Mouse (Mus musculus) pancreas, adult 10 weeks (tissue): ENCODE measurements around the gene Olfr894. TPM values are rescaled to one million over a fixed set of nuclear protein-coding genes. Genes with fewer than 3 reads are reported as not detected.

Experiments
- polyA plus RNA-seq: library from polyadenylated mRNA; stranded (reverse); fragments of 350-450 nt; fragmentation: Illumina TruSeq; extraction: RNeasy Lipid Tissue Mini Kit (QIAGEN cat#74804); gene quantifications from one replicate; pipeline ENCODE4 v1.2.3, GENCODE M21; 2015; ENCODE audit warnings: low read depth, low replicate concordance; ENCODE audit not compliant: insufficient read depth

Olfr894 gene
- polyA plus RNA-seq, result not detected

GRCm38 (mm10) chr9:38217755-38218154, at the start of gene Olfr894:
TSS of gene Olfr894 (plus strand) at chr9:38218055.

GRCm38 (mm10) chr9:38180721-38181120, 37.1 kb upstream of the Olfr894 start, which contains the start of gene Olfr891:
TSS of gene Olfr891 (minus strand) at chr9:38180821.

GRCm38 (mm10) chr9:38208065-38208464, 9.8 kb upstream of the Olfr894 start, which contains the start of gene Olfr893:
TSS of gene Olfr893 (plus strand) at chr9:38208365.

GRCm38 (mm10) chr9:38252474-38252873, 34.6 kb downstream of the Olfr894 start, which contains the start of gene Olfr143:
TSS of gene Olfr143 (plus strand) at chr9:38252774.

GRCm38 (mm10) chr9:38267551-38267950, 49.7 kb downstream of the Olfr894 start, which contains the start of gene Olfr895:
TSS of gene Olfr895 (plus strand) at chr9:38267851.

Other genes starting within 250 kb of the Olfr894 start
- gene Olfr881, start 226.2 kb upstream of the Olfr894 start, polyA plus RNA-seq, result not detected
- gene Olfr883, start 192.2 kb upstream of the Olfr894 start, polyA plus RNA-seq, result not detected
- gene Olfr884, start 171.5 kb upstream of the Olfr894 start, polyA plus RNA-seq, result not detected
- gene Olfr885, start 156.7 kb upstream of the Olfr894 start, polyA plus RNA-seq, result not detected
- not detected for gene Olfr887, start 134.0 kb upstream of the Olfr894 start, polyA plus RNA-seq
- not detected for gene Olfr888, start 109.9 kb upstream of the Olfr894 start, polyA plus RNA-seq
- gene Olfr889, start 102.9 kb upstream of the Olfr894 start, polyA plus RNA-seq, result not detected
- gene Olfr890, start 75.5 kb upstream of the Olfr894 start, polyA plus RNA-seq, result not detected
- not detected for gene Olfr891, start 37.2 kb upstream of the Olfr894 start, polyA plus RNA-seq
- gene Olfr893, start 9.7 kb upstream of the Olfr894 start, polyA plus RNA-seq, result not detected
- not detected for gene Olfr143, start 34.7 kb downstream of the Olfr894 start, polyA plus RNA-seq
- not detected for gene Olfr895, start 49.8 kb downstream of the Olfr894 start, polyA plus RNA-seq
- not detected for gene Olfr896-ps1, start 73.1 kb downstream of the Olfr894 start, polyA plus RNA-seq
- not detected for gene Olfr25, start 111.0 kb downstream of the Olfr894 start, polyA plus RNA-seq
- not detected for gene Olfr898, start 130.4 kb downstream of the Olfr894 start, polyA plus RNA-seq
- gene Olfr250, start 148.8 kb downstream of the Olfr894 start, polyA plus RNA-seq, result not detected
- not detected for gene Olfr251, start 159.0 kb downstream of the Olfr894 start, polyA plus RNA-seq
- not detected for gene Olfr147, start 183.6 kb downstream of the Olfr894 start, polyA plus RNA-seq
- not detected for gene Olfr901, start 211.4 kb downstream of the Olfr894 start, polyA plus RNA-seq
- gene Olfr902, start 229.6 kb downstream of the Olfr894 start, polyA plus RNA-seq, result not detected
- gene Olfr904, start 245.1 kb downstream of the Olfr894 start, polyA plus RNA-seq, result not detected